Mouse (Mus musculus) adrenal gland, postnatal 25 days (tissue): ENCODE data around the gene Rras2. TPM values are rescaled to one million over a fixed set of nuclear protein-coding genes. Genes with fewer than 3 reads are reported as not detected.

Experiments
- DNase-seq: peaks from one replicate; pipeline ENCODE4 v3.0.0; 2021; ENCODE audit warnings: mixed read lengths
- total RNA-seq: library from RNA; stranded (reverse); gene quantifications from 2 replicates; pipeline ENCODE4 v1.2.3, GENCODE M21; 2021

The Rras2 gene
- total RNA-seq, 1 experiment from 2014 or later: 23.9 TPM

DNA sequence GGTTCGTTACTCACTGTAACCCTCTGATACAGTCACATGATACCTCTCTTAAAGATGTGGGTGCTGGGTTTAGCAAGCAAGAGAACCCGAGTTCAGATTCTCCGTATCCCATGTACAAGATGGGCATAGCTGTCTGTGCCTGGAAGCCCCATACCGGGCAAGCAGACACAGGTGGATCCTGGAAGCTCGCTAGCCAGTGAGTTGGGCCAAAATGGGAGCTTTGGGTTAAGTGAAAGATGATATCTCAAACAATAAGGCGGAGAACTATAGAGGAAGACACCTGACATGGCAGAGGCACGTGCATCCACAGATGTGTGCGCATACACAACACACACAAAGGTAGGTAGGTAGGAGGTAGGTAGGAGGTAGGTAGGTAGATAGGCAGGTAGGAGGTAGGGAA lies 90.7 kb downstream of the Rras2 start:
- DNase-seq: no peak

GRCm38 (mm10) chr7:114020704-114021093 lies 96.9 kb downstream of the Rras2 start:
- peak; percentile 73 for DNase-seq

DNA sequence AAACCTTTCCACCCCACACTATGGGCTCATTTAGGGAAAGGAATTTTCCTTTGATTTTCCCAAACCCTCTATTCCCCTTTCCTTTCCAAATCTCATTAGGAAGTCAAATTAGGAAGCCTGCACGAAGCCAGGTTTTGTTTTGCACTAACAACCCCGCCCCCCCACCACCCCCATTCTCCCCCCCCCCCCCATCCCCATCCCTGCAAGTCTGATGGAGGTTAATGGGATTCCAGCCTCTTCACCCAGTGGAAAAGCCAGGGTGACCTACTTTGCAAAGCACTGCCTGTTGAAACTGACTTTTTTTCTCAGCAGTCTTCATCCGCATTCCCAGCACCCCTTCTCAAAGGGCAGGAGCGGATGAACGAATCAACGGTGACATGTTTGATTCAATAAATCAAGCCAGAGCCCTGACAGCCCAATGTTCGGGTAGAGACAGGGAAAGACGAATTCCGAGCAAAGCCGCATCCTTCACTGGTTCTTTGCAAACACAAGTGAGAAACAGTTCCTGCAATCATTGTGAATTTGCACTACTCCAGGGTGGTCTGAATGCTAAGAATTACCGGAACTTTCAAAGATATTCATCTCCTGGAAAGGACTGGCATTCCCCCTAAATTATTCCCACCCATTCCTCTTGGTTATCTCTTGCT lies 97.4 kb downstream of the Rras2 start:
- no peak for DNase-seq

GRCm38 (mm10) chr7:114018861-114019260 lies 98.7 kb downstream of the Rras2 start:
- DNase-seq: no peak

GRCm38 (mm10) chr7:114016001-114016949 lies 101.3 kb downstream of the Rras2 start:
- DNase-seq: no peak

GRCm38 (mm10) chr7:114011726-114012443 lies 105.7 kb downstream of the Rras2 start:
- DNase-seq: no peak

GRCm38 (mm10) chr7:114007565-114007964 lies 110.0 kb downstream of the Rras2 start:
- DNase-seq: peak; percentile 38

DNA sequence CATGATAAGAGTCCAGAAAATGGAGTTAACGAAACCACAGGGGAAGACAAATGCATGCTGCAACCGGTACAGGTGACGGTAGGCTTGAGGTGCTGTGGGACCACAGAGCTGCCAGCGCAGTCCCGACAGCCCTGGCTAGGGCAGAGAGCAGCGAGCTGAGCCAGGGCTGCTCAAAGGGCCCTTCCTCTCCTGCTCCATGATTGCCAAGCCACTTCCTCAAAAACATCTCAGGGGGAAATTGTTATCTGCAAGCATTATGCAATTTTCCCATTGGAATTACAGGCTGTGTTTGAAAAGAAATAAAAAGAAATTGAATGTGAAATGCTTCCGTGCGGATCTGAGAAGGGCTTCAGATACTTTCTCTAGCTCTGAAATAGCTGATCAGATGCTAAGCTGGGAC lies 111.1 kb downstream of the Rras2 start:
- DNase-seq: no peak

DNA sequence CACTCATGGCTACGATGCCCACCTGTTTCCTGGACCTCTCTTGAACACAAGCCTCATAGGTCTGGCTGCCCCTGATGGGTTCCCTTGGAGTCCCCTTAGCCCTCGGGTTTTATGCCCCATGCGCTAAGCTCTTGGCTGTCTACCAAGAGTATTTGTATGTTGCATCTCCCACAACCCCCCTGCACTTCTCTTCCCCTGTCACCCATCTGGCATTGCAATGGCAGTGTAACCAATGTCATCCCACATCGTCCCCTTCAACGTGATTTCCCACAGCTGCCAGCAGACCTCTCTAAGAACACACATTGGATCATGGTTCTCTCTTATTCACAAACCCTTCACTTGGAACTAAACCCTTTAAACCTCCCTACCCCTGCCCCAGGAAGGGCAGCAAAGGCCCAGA lies 112.1 kb downstream of the Rras2 start:
- DNase-seq: no peak

DNA sequence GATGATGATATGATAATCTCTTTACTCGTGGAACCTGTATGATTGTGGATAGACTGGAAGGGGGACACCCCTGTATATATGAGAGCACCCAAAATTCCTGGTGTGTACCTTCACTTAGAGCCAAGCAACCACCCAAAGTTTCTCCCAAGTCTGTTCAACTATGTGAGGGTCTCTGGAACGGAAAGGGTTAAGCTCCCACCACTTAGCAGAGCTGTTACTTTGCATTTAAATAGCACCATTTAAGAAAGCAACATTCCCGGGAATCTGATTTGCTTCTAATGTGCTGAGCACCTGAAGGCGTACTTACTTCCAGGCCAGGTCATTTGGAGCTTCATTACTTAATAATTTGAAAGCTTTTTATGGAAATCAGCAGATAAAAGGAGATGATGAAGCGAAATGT lies 113.4 kb downstream of the Rras2 start:
- no peak for DNase-seq

DNA sequence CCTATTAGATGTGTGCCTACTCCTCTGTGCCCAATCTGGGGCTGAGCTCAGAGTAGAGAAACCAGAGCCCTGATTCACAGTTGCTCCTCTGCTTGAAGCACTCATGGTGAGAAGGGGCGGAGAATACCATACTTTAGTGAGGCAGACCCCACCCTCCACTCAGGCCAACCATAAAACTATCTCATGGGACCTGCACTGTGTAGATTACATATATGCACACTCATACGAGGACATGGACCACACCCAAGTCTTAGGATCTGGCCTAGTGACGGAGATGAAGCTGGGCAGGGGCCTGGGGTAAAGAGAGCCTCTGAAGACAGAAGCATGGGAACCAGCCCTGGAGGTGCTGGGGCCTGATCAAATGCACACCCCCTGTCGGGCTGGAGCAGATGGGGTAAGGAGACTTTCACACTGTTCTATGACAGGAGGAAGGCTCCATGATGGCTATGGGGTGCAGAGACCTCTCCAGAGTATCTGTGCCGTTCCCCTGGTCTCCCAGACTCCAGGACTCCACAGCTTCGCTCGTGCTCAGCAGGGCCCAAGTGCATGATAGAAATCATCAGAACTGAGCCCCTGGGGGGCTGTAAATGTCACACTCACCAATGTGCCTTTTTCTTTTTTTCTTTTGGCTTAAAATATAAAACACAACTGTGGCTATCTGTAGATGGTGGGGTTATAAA lies 119.8 kb downstream of the Rras2 start:
- no peak for DNase-seq

Other genes starting within 250 kb of the Rras2 start
- 115 and 133 TPM in 2 replicates for gene Copb1, start 136.9 kb upstream of the Rras2 start, total RNA-seq
- 166 and 174 TPM in 2 replicates for gene Psma1, start 158.3 kb upstream of the Rras2 start, total RNA-seq